Mouse (Mus musculus) adrenal gland, adult 18-20 months (tissue): ENCODE data around the gene Ppp1r9a. TPM values are rescaled to one million over a fixed set of nuclear protein-coding genes. Genes with fewer than 3 reads are reported as not detected.
"Not testable (repeated sequence)": the region's sequence is repeated elsewhere in the genome, so short reads cannot be mapped to it uniquely, and the experiment has no call there.

Experiments used
- DNase-seq, 2 experiments: peaks; one replicate each; pipeline ENCODE4 v3.0.0; 2021 to 2022; ENCODE audit warnings: low spot score in 2 of 2
- long read RNA-seq, 2 experiments: library from polyadenylated mRNA; stranded (forward); transcript quantifications; one replicate each; pipeline ENCODE4 v2.0.0; 2021
- total RNA-seq, 2 experiments: library from RNA; stranded (reverse); gene quantifications; 1 replicate in 1 of 2; 2 replicates in 1 of 2; pipeline ENCODE4 v1.2.3; 2021

The Ppp1r9a gene
- 10 to 100 TPM; 34.7 to 41.8 TPM for total RNA-seq
- long read RNA-seq, experiment 1, partial matches to known transcripts = 4 of 7 reads
- long read RNA-seq, experiment 1, other reads (novel, unspliced or antisense) = 3 of 7 reads
- long read RNA-seq, experiment 2, partial matches to known transcripts = 2 of 6 reads
- long read RNA-seq, experiment 2, other reads (novel, unspliced or antisense) = 4 of 6 reads

GRCm38 (mm10) chr6:4902674-4903324 lies at the start of gene Ppp1r9a:
Gene Ppp1r9a, plus strand, starts transcription at chr6:4902917.
- DNase-seq = peak; percentile 56 to 68

- DNase-seq = no peak
These were observed 47.5 kb upstream of the Ppp1r9a start for GRCm38 (mm10) chr6:4855236-4855635.

- DNase-seq = no peak
These were observed 45.8 kb upstream of the Ppp1r9a start for GRCm38 (mm10) chr6:4856919-4857318.

- DNase-seq = no peak
These were observed 18.4 kb upstream of the Ppp1r9a start for GRCm38 (mm10) chr6:4884316-4884715.

- DNase-seq = no peak
These were observed 13.2 kb upstream of the Ppp1r9a start for GRCm38 (mm10) chr6:4889544-4889943.

GRCm38 (mm10) chr6:4892417-4892816 lies 10.3 kb upstream of the Ppp1r9a start:
- no peak for DNase-seq

GRCm38 (mm10) chr6:4893312-4893711 lies 9.4 kb upstream of the Ppp1r9a start:
- not testable (repeated sequence) for DNase-seq

DNA sequence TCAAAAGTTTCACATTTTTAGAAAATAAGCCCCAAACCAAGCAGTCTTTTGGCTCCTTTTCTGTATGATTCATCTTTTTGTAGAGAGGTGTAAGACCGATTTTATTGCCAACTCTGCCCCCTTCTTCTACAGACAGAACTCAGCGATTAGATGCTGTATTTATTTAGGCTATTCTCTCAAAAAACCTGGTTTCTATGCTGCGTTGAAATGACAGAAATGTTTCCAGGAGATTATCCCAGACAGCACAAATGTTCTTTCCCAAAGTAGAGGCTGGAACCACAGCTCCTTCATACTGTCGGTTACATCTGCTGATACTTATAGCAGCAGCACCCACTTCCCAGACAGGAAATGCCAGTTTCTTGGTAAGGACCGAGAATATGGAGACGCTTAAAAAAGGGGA lies 2.8 kb upstream of the Ppp1r9a start:
- no peak for DNase-seq

- DNase-seq = peak; percentile 53 to 64
These were observed 773 bp downstream of the Ppp1r9a start for GRCm38 (mm10) chr6:4903325-4904054.

- DNase-seq = peak in 1 of 2 experiments; percentile 25
These were observed 1.3 kb downstream of the Ppp1r9a start for GRCm38 (mm10) chr6:4904055-4904450.

DNA sequence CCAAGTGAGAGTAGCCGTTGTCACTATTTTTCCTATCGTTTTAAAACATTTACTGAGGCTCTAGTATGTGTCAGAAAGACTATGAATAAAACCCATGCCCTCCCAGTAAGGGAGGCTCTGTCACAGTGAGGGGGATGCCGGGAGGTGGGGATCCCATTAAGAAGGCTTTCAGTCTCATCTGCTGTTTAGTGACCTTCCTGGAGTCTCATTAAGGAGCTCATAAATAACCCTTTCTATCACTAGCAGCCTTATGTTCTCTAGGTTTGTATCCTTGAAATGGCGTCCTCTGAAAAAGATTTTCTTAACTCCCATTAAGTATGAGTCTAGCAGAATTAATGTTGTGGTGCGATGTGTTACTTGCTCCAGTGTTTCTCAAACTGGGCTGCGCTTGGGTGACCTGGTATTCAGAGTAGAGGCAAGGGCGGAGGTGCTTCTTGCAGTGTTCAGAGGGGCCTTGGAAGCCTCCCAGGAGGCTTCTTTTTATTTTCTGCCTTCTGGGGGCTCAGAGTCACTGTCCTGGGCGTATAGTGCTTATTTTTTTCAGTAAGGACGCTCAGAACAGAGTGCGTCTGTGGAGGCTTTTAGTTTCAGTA lies 7.4 kb downstream of the Ppp1r9a start:
- no peak for DNase-seq

- no peak for DNase-seq
These were observed 15.8 kb downstream of the Ppp1r9a start for GRCm38 (mm10) chr6:4918470-4918869.

GRCm38 (mm10) chr6:4923791-4924190 lies 21.1 kb downstream of the Ppp1r9a start:
- DNase-seq = not testable (repeated sequence)

GRCm38 (mm10) chr6:4925966-4926687 lies 23.4 kb downstream of the Ppp1r9a start:
- DNase-seq = no peak

DNA sequence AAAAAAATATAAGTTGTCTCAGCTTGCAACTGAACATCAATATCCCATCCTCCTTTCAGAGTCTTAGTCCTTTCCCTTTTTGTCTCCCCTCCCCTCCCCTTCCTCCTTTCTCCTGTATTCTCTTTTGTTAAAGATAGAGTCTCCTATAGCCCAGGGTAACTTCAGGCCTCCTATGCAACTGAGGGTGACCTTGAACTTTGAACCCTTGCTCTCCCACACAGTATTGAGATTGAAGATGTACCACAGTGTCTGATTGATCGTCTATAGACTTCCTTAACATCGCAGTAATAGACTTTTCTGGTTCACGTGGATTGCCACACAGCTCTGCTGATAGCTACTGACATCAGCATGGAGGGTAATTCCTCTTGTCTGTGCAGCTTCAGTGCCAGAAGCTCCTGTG lies 27.6 kb downstream of the Ppp1r9a start:
- no peak for DNase-seq

DNA sequence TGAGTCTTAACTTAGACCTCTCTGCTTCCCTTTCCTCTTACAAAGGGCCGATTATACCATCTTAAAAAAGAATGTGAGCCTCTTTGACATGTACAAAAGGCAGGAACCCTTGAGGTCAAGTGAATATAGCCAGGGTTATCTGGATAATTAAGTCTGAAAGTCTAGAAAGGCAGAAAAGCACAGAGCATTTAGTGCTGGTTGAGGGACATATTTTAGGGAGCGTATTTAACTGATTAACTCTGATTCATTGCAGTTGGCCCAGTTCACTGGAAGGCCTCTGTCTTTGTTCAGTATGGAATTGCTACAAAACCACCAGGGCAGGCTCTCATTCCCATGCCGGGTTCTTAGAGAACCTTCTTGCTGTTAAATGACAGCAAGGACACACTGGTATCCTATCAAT lies 36.2 kb downstream of the Ppp1r9a start:
- no peak for DNase-seq

GRCm38 (mm10) chr6:4940086-4940485 lies 37.4 kb downstream of the Ppp1r9a start:
- DNase-seq = no peak

GRCm38 (mm10) chr6:4940639-4941038 lies 37.9 kb downstream of the Ppp1r9a start:
- DNase-seq = no peak

DNA sequence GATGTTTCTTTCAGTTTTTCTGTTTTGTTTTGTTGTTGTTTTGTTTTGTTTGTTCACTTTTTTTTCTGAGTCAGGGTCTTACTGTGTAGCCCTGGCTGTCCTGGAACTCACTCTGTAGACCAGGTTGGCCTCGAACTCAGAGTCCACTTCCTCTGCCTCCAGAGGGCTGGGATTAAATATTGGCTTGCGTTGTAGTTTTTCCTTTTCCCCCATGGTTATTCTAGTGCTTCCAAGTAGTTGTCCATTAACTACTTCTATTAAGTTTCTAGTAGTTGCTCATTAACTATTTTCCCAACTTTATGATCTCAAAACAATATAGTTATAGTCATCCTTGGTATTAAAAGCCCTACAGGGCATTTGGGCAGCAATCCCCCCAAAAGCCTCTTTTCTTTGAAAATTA lies 41.1 kb downstream of the Ppp1r9a start:
- no peak for DNase-seq

GRCm38 (mm10) chr6:4948056-4948455 lies 45.3 kb downstream of the Ppp1r9a start:
- DNase-seq = no peak

- DNase-seq = no peak
These were observed 47.0 kb downstream of the Ppp1r9a start for GRCm38 (mm10) chr6:4949701-4950100.
